Mouse (Mus musculus): ENCODE results near the gene Mrps15. TPM values are rescaled to one million over a fixed set of nuclear protein-coding genes. Genes with fewer than 3 reads are reported as not detected.
A peak's percentile ranks its signal among the peaks of the same experiment; 100 is the strongest.

Gene Mrps15
- polyA plus RNA-seq (2016; fragmentation: Nextera tagmentation; extraction: Ambion mirVana), result 158 TPM in 2 replicates

DNA sequence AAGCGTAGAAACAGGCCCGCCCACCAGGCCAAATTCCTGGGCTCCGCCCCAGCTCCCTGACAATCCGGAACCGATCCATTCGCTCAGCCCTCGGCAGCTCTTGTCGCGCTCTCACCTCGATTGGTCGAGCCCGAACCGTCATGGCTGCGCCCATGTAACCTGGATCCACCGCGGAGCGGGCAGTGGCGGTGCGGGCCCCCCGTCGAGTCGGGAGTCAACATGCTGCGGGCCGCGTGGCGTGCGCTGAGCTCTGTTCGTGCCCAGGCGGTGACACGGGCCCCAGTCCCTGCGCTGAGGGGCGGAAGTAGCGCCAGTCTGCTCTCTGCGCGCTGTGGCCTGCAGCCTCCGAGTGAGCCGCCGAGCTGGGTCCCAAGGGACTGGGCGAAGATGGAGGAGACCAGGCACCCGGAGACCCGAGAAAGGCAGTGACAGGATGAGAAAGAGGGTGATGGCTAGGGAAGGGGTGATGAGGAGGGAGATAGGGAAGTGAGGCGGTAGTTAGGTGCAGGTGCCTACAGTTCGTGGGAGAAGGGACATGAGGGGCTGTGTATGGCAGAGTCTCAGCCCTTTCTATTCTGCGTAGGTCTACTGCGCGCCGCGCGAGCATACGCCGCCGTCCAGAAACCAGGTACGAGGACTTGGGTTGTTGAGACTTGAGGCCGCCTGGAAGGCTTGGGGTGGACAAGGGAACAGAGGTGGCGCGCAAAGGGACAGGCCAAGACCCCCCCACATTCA lies at the start of gene Mrps15:
Mrps15 (plus strand) TSS at position 75 of the 735 bp plus-strand sequence.
- peak within 1 kb of the TSS; percentile 98 for H3K4me3 ChIP-seq
- H3K36me3 ChIP-seq, result peaks cover 22% of the 10 kb centered on the region
- peaks cover 7% of the 10 kb centered on the region for H3K4me1 ChIP-seq
- H3K4me2 ChIP-seq (replicated peaks), result peak within 1 kb of the TSS; percentile 62
- under 1% methylated on average over 56 of the region's 56 CpGs for WGBS
- H3K9ac ChIP-seq, result peak within 1 kb of the TSS; percentile 82
- no peaks in the 10 kb centered on the region for H3K27me3 ChIP-seq
- peak within 1 kb of the TSS; percentile 64 for H3K27ac ChIP-seq
- peak; percentile 95 for ATAC-seq (ENCODE audit: insufficient number of reproducible peaks, insufficient read depth, low FRiP score, low TSS enrichment)
- H3K9me3 ChIP-seq, result no peaks in the 10 kb centered on the region

DNA sequence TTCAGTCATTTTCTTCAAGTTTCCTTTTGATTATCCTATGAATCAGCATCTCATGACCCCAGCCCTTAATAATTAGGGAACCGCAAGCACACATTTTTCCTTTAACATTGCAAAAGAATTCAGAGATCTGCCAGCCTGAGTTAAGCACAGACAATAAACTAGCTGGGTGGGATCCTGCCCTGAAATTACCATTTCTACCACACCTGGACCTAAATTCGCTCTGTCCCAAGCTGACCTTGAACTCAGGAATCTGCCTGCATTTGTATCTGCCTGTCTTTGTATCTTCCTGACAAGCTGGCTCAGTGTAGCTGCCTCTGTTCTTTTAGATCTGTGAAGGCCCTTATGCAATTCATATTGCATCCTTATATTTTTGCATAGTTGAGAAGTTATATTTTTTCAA lies 48.9 kb upstream of the Mrps15 start:
- Histone ChIP-seq H3K9ac (no peak overlapping the region), H3K27me3 (0 out of 2 replicates have a peak, but pooled peaks cover 2% of the 10 kb centered on the region), H3K36me3 (no peaks in the 10 kb centered on the region), H3K9me3 (peaks cover 6% of the 10 kb centered on the region; the same call in 1 of the 2 replicates), H3K27ac (no peak overlapping the region), H3K4me2 (replicated peaks) (no peak overlapping the region), H3K4me3 (no peak overlapping the region), H3K4me1 (no peaks in the 10 kb centered on the region)
- ATAC-seq (ENCODE audit: insufficient number of reproducible peaks, insufficient read depth, low FRiP score, low TSS enrichment), result no peak
- WGBS, result 79% methylated on average over 2 of the region's 2 CpGs

DNA sequence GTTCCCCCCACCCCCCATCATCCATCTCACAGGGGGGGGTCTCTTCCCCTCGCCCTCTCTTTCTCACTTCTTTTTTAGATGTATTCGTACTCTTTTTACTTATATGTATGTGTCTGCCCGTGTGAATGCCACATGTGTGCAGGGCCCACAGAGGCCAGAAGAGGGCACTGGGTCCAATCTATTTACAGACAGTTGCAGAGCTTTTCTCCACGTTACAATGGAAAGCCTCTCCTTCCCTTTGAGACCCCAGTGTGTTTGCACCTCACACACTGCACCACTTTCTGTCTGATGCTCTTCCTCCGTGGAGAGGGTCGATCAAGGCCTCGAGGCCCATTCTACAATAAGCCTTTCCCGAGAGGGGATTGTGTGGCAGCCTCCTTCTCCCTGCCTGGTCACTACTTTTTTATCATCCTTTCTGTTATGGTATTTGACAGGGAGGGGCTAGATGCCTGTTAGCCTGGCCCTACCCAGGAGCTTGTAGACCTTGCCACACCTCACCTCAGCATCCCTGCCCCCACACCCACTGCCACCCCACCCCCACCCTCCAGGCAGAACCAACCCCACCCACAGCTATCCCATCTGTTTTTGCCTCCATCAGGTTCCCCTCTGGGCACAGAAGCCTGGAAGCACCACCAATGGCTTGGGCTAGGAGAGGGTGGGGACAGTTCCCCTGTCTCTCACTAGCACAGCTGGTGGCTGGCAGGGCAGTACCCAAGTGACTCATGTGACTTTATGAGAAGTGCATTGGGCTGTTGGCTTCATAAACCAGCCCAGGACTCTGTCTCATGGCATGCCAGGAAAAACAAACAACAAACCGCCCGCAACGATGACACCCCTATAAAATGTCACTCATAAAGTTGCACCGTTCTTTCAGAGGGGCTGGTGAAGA lies 45.2 kb upstream of the Mrps15 start:
- Histone ChIP-seq H3K4me2 (replicated peaks) (no peak overlapping the region), H3K9me3 (peaks cover 6% of the 10 kb centered on the region; the same call in 1 of the 2 replicates), H3K36me3 (no peaks in the 10 kb centered on the region), H3K4me1 (no peaks in the 10 kb centered on the region), H3K9ac (no peak overlapping the region), H3K27ac (no peak overlapping the region), H3K4me3 (no peak overlapping the region), H3K27me3 (no peaks in the 10 kb centered on the region)
- ATAC-seq (ENCODE audit: insufficient number of reproducible peaks, insufficient read depth, low FRiP score, low TSS enrichment), result no peak
- WGBS, result 83% methylated on average over 12 of the region's 12 CpGs

DNA sequence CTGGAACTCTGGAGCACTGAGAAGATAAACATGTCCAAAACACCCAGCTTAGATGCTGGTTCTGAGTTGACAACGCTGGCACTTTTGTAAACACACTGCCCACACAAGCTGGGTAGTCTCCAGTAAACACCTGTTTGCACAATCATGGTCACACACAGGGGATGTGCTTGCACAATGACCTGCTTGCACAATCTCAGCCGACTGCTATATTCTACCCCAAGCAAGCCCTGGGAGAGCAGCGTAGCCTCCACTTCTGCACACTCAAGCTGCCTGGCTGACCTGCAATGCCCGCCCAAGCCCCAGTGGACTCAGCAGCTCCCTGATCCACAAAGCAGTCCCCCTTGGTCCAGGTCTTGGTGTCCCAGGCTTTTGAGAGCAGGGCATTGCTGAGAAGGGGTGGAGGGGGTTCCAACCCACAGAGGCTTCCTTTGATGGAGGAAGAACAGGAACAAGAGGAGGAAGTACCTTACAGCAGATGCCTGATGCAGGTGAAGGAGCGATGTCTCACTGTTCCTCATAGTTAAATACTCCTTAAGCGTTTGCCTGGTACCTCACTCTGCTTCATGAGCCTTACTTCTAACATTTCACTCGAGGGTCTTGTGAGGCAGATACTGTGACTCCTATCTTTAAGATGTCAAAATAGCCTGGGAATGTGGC lies 28.9 kb upstream of the Mrps15 start:
- no peaks in the 10 kb centered on the region for H3K9me3 ChIP-seq
- no peak overlapping the region for H3K27ac ChIP-seq
- H3K36me3 ChIP-seq, result no peaks in the 10 kb centered on the region
- no peaks in the 10 kb centered on the region for H3K27me3 ChIP-seq
- no peak for ATAC-seq (ENCODE audit: insufficient number of reproducible peaks, insufficient read depth, low FRiP score, low TSS enrichment)
- no peak overlapping the region for H3K4me2 ChIP-seq (replicated peaks)
- 83% methylated on average over 7 of the region's 7 CpGs for WGBS
- H3K4me1 ChIP-seq, result no peaks in the 10 kb centered on the region
- H3K9ac ChIP-seq, result no peak overlapping the region
- H3K4me3 ChIP-seq, result no peak overlapping the region

DNA sequence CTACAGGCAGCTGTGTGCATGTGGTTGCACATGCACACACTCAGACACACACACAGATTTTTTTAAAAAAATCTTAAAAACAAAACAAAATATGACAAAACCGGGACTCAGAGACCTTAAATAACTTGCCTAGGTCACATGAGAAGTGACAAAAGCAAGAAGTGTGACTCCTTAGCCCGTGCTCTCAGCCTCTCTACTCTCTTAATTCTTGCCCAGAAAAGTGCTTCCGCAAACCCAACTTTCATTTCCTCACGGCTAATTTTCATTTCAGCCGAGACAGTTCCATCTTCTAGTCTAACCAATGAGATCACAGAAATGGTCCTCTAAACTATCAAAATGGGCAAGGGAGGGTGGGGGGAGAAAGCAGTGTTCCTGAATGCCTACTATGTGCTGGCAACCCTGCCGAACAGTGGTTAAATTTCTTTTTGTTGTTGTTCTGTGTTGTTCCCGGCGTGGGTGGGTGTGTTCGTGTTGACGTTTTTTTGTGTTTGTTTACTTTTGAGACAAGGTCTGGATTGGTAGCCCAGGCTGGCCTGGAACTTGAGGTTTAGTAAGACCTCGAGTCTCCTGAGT lies 27.7 kb upstream of the Mrps15 start:
- WGBS, result 78% methylated on average over 11 of the region's 11 CpGs
- ATAC-seq (ENCODE audit: insufficient number of reproducible peaks, insufficient read depth, low FRiP score, low TSS enrichment), result no peak
- no peak overlapping the region for H3K27ac ChIP-seq

DNA sequence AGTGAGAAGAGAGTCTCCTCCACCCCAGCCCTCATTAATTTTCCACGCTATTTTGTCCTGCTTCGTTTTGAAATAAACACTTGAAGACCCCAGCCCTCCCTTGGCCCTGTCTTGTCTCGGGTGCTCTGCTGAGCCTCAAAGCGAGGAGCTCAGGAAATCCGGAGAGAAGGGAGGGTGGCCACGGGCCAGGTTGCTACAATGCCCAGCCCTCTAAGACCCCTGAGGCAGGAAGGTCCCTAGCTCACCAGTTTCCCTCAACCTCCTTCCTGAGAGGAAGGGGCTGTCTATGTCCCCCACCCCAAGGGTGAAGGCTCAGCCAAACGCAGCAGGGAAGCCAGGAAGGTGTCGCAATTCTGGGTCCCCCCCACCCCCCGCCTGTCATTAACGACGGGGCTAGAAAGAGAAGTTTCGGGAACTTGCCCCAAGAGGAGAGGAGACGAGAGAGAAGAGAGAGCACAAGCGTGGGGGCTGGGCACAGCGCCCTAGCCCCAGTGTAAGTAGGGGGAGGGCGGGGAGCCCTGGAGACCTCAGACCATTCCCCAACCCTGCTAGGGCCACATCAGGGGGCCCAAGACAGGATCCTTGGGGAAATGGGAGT lies 22.3 kb upstream of the Mrps15 start, which contains the start of gene Csf3r:
Csf3r (plus strand) TSS at position 248 of the 598 bp plus-strand sequence.
- H3K4me3 ChIP-seq, result no peak within 1 kb of the TSS
- 52% methylated on average over 16 of the region's 16 CpGs for WGBS
- H3K4me2 ChIP-seq (replicated peaks), result no peak within 1 kb of the TSS
- no peak within 1 kb of the TSS for H3K9ac ChIP-seq
- H3K9me3 ChIP-seq, result no peaks in the 10 kb centered on the region
- no peak within 1 kb of the TSS for H3K27ac ChIP-seq
- ATAC-seq (ENCODE audit: insufficient number of reproducible peaks, insufficient read depth, low FRiP score, low TSS enrichment), result no peak
- no peaks in the 10 kb centered on the region for H3K27me3 ChIP-seq
- no peaks in the 10 kb centered on the region for H3K36me3 ChIP-seq
- H3K4me1 ChIP-seq, result no peaks in the 10 kb centered on the region

More for the DNA sequence above, 27.7 kb upstream of the Mrps15 start:
- Histone ChIP-seq H3K27me3 (no peaks in the 10 kb centered on the region), H3K9ac (no peak overlapping the region), H3K4me1 (no peaks in the 10 kb centered on the region), H3K9me3 (no peaks in the 10 kb centered on the region), H3K4me3 (no peak overlapping the region), H3K36me3 (no peaks in the 10 kb centered on the region), H3K4me2 (replicated peaks) (no peak overlapping the region)

DNA sequence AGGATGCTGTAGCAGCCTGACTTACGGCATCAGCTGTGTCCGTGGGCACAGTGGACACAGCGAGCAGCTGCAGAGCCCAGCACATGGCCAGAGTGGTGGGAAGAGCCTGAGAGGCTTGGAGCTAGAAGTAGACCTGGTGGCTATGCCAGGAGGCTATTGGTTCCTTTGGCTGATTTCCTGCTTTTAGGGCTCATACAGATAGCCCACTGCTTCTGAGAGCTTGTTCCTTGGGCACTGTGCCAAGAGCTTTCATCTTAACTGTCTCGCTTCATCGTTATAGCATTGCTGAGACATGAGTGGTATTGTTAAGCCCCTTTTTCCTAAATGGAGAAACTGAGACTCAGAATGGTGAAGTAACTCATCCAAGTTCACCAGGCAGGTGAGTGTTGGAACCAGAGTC lies 20.9 kb upstream of the Mrps15 start:
- no peak for ATAC-seq (ENCODE audit: insufficient number of reproducible peaks, insufficient read depth, low FRiP score, low TSS enrichment)
- no peaks in the 10 kb centered on the region for H3K9me3 ChIP-seq
- no peaks in the 10 kb centered on the region for H3K36me3 ChIP-seq
- WGBS, result 86% methylated on average over 5 of the region's 5 CpGs
- H3K27ac ChIP-seq, result no peak overlapping the region
- H3K9ac ChIP-seq, result no peak overlapping the region
- H3K4me3 ChIP-seq, result no peak overlapping the region
- no peaks in the 10 kb centered on the region for H3K27me3 ChIP-seq
- no peaks in the 10 kb centered on the region for H3K4me1 ChIP-seq
- H3K4me2 ChIP-seq (replicated peaks), result no peak overlapping the region

DNA sequence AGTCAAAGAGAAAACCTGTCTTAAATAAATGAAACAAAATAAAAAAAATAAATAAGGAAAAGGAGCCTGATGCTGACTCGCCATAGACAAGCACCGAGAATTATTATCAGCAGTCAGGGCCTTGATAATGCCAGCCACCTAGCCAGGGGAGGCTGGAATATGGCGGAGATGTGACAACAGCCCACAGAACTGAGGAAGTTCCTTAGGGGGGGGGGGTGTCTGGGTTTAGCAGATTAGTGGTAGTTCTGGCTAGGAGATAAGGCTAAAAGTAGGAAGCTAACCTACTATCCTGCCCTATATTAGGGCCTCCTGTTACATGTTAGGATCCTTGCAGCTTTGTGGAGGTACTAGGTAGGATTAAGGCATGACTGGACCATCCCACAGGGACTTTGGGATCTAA lies 18.7 kb upstream of the Mrps15 start:
- no peak overlapping the region for H3K4me2 ChIP-seq (replicated peaks)
- no peak overlapping the region for H3K9ac ChIP-seq
- H3K4me1 ChIP-seq, result no peaks in the 10 kb centered on the region
- H3K27ac ChIP-seq, result no peak overlapping the region
- H3K36me3 ChIP-seq, result no peaks in the 10 kb centered on the region
- no peaks in the 10 kb centered on the region for H3K27me3 ChIP-seq
- WGBS, result 88% methylated on average over 3 of the region's 3 CpGs
- H3K4me3 ChIP-seq, result no peak overlapping the region
- no peak for ATAC-seq (ENCODE audit: insufficient number of reproducible peaks, insufficient read depth, low FRiP score, low TSS enrichment)
- no peaks in the 10 kb centered on the region for H3K9me3 ChIP-seq

DNA sequence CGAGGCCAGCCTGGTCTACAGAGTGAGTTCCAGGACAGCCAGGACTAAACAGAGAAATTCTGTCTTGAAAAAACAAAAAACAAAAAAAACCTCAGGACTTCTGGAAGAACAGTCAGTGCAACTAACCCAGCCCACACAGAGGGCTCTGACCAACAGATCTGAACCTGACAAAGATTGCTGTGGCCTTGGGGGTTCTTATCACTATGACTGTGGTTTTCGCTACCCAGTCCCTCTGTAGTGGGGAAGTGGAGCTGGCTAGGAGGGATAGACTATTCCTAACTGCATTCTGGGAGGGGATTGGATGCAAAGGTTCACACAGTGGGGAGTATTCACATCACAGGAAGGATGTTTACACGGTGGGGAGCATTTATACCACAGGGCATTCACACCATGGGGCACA lies 17.7 kb upstream of the Mrps15 start:
- Histone ChIP-seq H3K27me3 (no peaks in the 10 kb centered on the region), H3K9me3 (no peaks in the 10 kb centered on the region), H3K4me2 (replicated peaks) (no peak overlapping the region), H3K36me3 (no peaks in the 10 kb centered on the region), H3K9ac (no peak overlapping the region), H3K4me1 (no peaks in the 10 kb centered on the region), H3K27ac (no peak overlapping the region), H3K4me3 (no peak overlapping the region)
- WGBS, result 68% methylated on average over 3 of the region's 3 CpGs
- no peak for ATAC-seq (ENCODE audit: insufficient number of reproducible peaks, insufficient read depth, low FRiP score, low TSS enrichment)

DNA sequence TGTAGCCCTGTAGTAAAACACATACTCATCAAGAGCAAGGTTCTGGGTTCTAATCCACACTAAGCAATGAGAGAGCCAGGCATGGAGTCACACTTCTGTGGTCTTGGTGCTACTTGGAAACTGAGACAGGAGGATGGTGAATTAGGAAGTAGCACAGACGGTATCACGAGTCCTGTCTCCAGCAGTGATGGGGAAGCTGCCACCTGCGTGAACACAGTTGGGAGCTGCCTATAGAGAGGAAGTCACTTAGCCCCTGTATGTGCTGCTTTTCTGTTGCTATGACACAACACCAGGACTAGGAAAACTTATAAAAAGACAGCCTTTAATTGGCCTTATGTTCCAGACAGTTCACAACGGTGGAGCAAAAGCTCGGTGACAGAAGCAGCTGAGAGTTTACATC lies 16.0 kb upstream of the Mrps15 start:
- no peak overlapping the region for H3K27ac ChIP-seq
- H3K9ac ChIP-seq, result no peak overlapping the region
- WGBS, result 80% methylated on average over 5 of the region's 5 CpGs
- H3K4me1 ChIP-seq, result no peaks in the 10 kb centered on the region
- no peak for ATAC-seq (ENCODE audit: insufficient number of reproducible peaks, insufficient read depth, low FRiP score, low TSS enrichment)
- no peaks in the 10 kb centered on the region for H3K9me3 ChIP-seq
- no peaks in the 10 kb centered on the region for H3K36me3 ChIP-seq
- no peaks in the 10 kb centered on the region for H3K27me3 ChIP-seq
- no peak overlapping the region for H3K4me3 ChIP-seq
- H3K4me2 ChIP-seq (replicated peaks), result no peak overlapping the region

DNA sequence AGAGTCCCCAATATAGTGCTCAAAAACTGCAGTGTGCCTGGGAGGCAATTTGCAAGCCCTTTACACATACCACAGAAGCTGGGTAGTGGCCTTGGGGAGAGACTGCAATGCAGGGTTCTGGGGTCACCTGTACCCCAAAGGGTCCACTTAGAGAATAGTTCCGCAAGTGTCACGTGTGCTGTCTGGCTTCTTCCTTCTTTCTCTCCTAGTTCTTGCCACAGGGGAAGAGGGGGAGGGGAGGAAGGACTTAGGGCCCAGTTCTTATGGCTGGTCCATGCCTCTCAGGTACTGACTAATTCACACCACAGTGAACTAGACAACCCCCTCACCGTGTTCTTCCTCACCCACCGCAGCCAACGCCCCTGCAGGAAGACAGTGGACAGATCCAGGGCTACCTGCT lies 11.3 kb upstream of the Mrps15 start:
- ATAC-seq (ENCODE audit: insufficient number of reproducible peaks, insufficient read depth, low FRiP score, low TSS enrichment), result no peak
- Histone ChIP-seq H3K9ac (no peak overlapping the region), H3K27ac (no peak overlapping the region), H3K4me1 (no peaks in the 10 kb centered on the region), H3K36me3 (no peaks in the 10 kb centered on the region), H3K9me3 (no peaks in the 10 kb centered on the region), H3K4me3 (no peak overlapping the region), H3K27me3 (no peaks in the 10 kb centered on the region), H3K4me2 (replicated peaks) (no peak overlapping the region)
- WGBS, result 78% methylated on average over 5 of the region's 5 CpGs

Measured in embryonic facial prominence, embryonic 12.5 days (tissue).